Comparison of ENCODE assay signal across 9 mouse cellular contexts in the genomic region with DNA sequence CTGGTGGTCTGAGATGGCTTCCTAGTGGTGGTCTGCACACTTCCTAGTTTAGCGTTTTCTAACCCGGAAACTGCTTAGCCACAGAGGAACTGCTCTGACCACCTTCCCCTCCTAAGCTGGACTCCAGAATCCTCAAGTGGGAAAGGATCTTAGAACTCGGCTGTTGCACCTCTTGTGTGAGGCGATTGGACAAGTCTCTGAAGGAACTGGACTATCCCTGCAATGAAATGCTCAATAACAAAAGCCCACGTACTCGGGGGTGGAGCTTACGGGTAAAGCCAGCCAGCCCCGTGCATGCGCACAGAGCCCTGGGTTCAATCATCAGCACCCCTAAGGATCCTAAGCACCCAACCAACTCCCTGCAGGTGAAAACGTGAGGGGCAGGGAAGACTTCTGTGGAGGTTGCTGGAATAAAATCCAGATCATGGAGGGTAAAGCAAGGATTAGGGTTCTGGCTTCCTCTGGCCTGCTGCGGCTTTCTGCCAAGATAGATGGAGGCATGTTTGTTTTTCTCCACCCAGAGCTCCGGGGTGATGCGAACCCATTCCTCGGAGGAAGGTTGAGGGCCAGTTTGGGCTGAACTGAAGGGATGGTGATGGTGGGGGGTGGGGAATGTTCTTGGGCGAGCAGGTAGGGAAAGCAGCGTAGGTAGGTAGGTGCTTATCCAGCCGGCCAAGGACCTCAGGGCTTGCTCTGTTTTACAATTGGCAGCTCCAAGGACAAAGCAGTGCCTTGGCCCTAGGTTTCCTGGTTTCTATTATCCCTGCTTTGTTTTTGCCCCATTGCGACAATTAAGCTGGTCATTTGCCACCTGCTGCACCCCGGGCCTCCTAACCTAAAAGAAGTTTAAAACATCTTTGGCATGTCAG. TPM values are rescaled to one million over a fixed set of nuclear protein-coding genes. Genes with fewer than 3 reads are reported as not detected.
DNase-seq lines count a peak whose midpoint lies in the region; ATAC-seq and TF ChIP-seq lines count a peak whose summit lies in the region.
"Had no signal": no experiment of that assay in that cellular context is flagged by ENCODE, and none has a peak within 500 bp of the region (broad histone marks: within the 10 kb centered on the region; RNA-seq: fewer than 3 reads in every experiment).

No protein-coding gene starts in this region.

- H3K9me3 ChIP-seq in midbrain, embryonic 13.5 days, result no peaks in the 10 kb centered on the region
- H3K9me3 ChIP-seq in midbrain, embryonic 16.5 days (replicated peaks; ENCODE audit: control insufficient read depth, low read length, poor library complexity, severe bottlenecking), result no peaks in the 10 kb centered on the region
- H3K9me3 ChIP-seq in liver, embryonic 16.5 days (replicated peaks; ENCODE audit: control insufficient read depth, low read length), result no peaks in the 10 kb centered on the region

- H3K27ac ChIP-seq in gastrocnemius, adult 2 months, result peak overlapping the region; percentile 93
- H3K27ac ChIP-seq in midbrain, embryonic 13.5 days, result 0 out of 2 replicates have a peak overlapping the region, but pooled peaks have one; percentile 11
- H3K27ac ChIP-seq in midbrain, embryonic 16.5 days (ENCODE audit: low read length), result no peak overlapping the region
- peak overlapping the region; percentile 95 for H3K27ac ChIP-seq in cortical plate, adult 2 months (ENCODE audit: insufficient read depth, low read length)
- peak overlapping the region; percentile 99 for H3K27ac ChIP-seq in liver, embryonic 16.5 days (ENCODE audit: low read length)

- H3K4me3 ChIP-seq in gastrocnemius, adult 2 months, result no peak overlapping the region; the same call in 1 of the 2 replicates
- no peak overlapping the region for H3K4me3 ChIP-seq in midbrain, embryonic 13.5 days (replicated peaks)
- H3K4me3 ChIP-seq in midbrain, embryonic 16.5 days (ENCODE audit: low read depth, low read length), result no peak overlapping the region
- no peak overlapping the region for H3K4me3 ChIP-seq in cortical plate, adult 2 months (ENCODE audit: insufficient read depth, low read length)
- H3K4me3 ChIP-seq in liver, embryonic 16.5 days (ENCODE audit: low read depth, low read length), result peak overlapping the region; percentile 90

- no peak overlapping the region for H3K4me2 ChIP-seq in midbrain, embryonic 13.5 days (replicated peaks)
- no peak overlapping the region for H3K4me2 ChIP-seq in midbrain, embryonic 16.5 days (ENCODE audit: low read length)
- peak overlapping the region; percentile 74 for H3K4me2 ChIP-seq in liver, embryonic 16.5 days (ENCODE audit: low read depth, low read length)

- ATAC-seq in midbrain, embryonic 13.5 days, result no peak
- ATAC-seq in midbrain, embryonic 16.5 days, result no peak
- ATAC-seq in liver, embryonic 16.5 days (ENCODE audit: low read depth), result no peak

- peak; percentile 36; the same call in 1 of the 2 replicates for TF ChIP-seq POLR2A in cortical plate, adult 2 months (IDR thresholded peaks at IDR 0.05; ENCODE audit: extremely low read depth, insufficient read depth, low read length)

- no peak overlapping the region for H3K9ac ChIP-seq in midbrain, embryonic 13.5 days (replicated peaks)
- H3K9ac ChIP-seq in midbrain, embryonic 16.5 days (ENCODE audit: low read depth, low read length), result no peak overlapping the region
- H3K9ac ChIP-seq in liver, embryonic 16.5 days (ENCODE audit: low read depth, low read length), result peak overlapping the region; percentile 72

- H3K27me3 ChIP-seq in midbrain, embryonic 13.5 days, result no peaks in the 10 kb centered on the region
- no peaks in the 10 kb centered on the region for H3K27me3 ChIP-seq in midbrain, embryonic 16.5 days (ENCODE audit: control insufficient read depth, insufficient read depth, low read depth, low read length)
- H3K27me3 ChIP-seq in liver, embryonic 16.5 days (ENCODE audit: control insufficient read depth, insufficient read depth, low read depth, low read length), result no peaks in the 10 kb centered on the region

- DNase-seq in gastrocnemius, adult 2 months, result no peak
- no peak for DNase-seq in gastrocnemius, adult 18-20 months (ENCODE audit: low spot score)
- DNase-seq in spleen, postnatal 10 days (ENCODE audit: low spot score in 2 of 2), result no peak
- no peak for DNase-seq in adrenal gland, postnatal 4 days (ENCODE audit: low spot score in 2 of 2)
- DNase-seq: spleen, adult 18-20 months had no signal

- peaks cover 27% of the 10 kb centered on the region for H3K36me3 ChIP-seq in midbrain, embryonic 13.5 days
- peaks cover 5% of the 10 kb centered on the region; the same call in 1 of the 2 replicates for H3K36me3 ChIP-seq in midbrain, embryonic 16.5 days (ENCODE audit: control insufficient read depth, insufficient read depth, low read length)
- peaks cover 6% of the 10 kb centered on the region; the same call in 1 of the 2 replicates for H3K36me3 ChIP-seq in liver, embryonic 16.5 days (ENCODE audit: control insufficient read depth, insufficient read depth)

- TF ChIP-seq CTCF in gastrocnemius, adult 2 months (IDR thresholded peaks at IDR 0.05), result no peak
- no peak for TF ChIP-seq CTCF in cortical plate, adult 2 months (IDR thresholded peaks at IDR 0.05; ENCODE audit: extremely low read depth, insufficient read depth, low read length)

- H3K4me1 ChIP-seq in midbrain, embryonic 13.5 days (replicated peaks), result peaks cover 19% of the 10 kb centered on the region
- H3K4me1 ChIP-seq in midbrain, embryonic 16.5 days (ENCODE audit: control insufficient read depth, insufficient read depth, low read length), result peaks cover 13% of the 10 kb centered on the region; the same call in 1 of the 2 replicates
- peaks cover 11% of the 10 kb centered on the region for H3K4me1 ChIP-seq in cortical plate, adult 2 months (ENCODE audit: control insufficient read depth, insufficient read depth, low read length)
- peaks cover 42% of the 10 kb centered on the region for H3K4me1 ChIP-seq in liver, embryonic 16.5 days (ENCODE audit: control insufficient read depth, low read depth, low read length)

- WGBS in midbrain, embryonic 13.5 days, result 74% methylated on average over 19 of the region's 19 CpGs
- WGBS in midbrain, embryonic 16.5 days, result 72% methylated on average over 19 of the region's 19 CpGs
- WGBS in liver, embryonic 16.5 days (ENCODE audit: insufficient replicate concordance), result 51% methylated on average over 19 of the region's 19 CpGs

- intact Hi-C loops in gastrocnemius, adult 2 months (cut with DNase I), result no loop called here

RNA-seq across cellular contexts. Expression of a gene that starts 9.7 kb away (rescaled TPM):
- total RNA-seq in gastrocnemius, adult 2 months (2021), result 10 to 100 TPM; 44.5 to 47.1 TPM
- total RNA-seq in gastrocnemius, adult 18-20 months (2021), result 10 to 100 TPM; 45.0 to 48.7 TPM
- 48.0 and 59.8 TPM in 2 replicates for polyA plus RNA-seq in midbrain, embryonic 13.5 days (2015; fragmentation: Nextera tagmentation; extraction: Ambion mirVana)
- polyA plus RNA-seq in midbrain, embryonic 16.5 days (2015; fragmentation: Nextera tagmentation; extraction: Ambion mirVana), result 92.1 and 100 TPM in 2 replicates
- polyA plus RNA-seq in cortical plate, adult 2 months (2012; rRNA removed), result 140 and 155 TPM in 2 replicates
- 98.9 and 103 TPM in 2 replicates for polyA plus RNA-seq in liver, embryonic 16.5 days (2015; fragmentation: Nextera tagmentation; extraction: Ambion mirVana)
- total RNA-seq in adrenal gland, postnatal 4 days (2021), result 10 to 100 TPM; 83.0 to 91.7 TPM

RNA-seq across cellular contexts. Expression of a gene that starts 20.3 kb away (rescaled TPM):
- 10 to 100 TPM in 1 of 2 experiments, 1 to 10 TPM in 1; 9.8 to 13.6 TPM for total RNA-seq in gastrocnemius, adult 2 months (2021)
- 1 to 10 TPM; 6.6 to 9.0 TPM for total RNA-seq in gastrocnemius, adult 18-20 months (2021)
- 7.2 and 9.0 TPM in 2 replicates for polyA plus RNA-seq in midbrain, embryonic 13.5 days (2015; fragmentation: Nextera tagmentation; extraction: Ambion mirVana)
- 19.7 and 21.3 TPM in 2 replicates for polyA plus RNA-seq in midbrain, embryonic 16.5 days (2015; fragmentation: Nextera tagmentation; extraction: Ambion mirVana)
- polyA plus RNA-seq in cortical plate, adult 2 months (2012; rRNA removed), result 40.2 and 45.9 TPM in 2 replicates
- polyA plus RNA-seq in liver, embryonic 16.5 days (2015; fragmentation: Nextera tagmentation; extraction: Ambion mirVana), result 1.6 and 2.1 TPM in 2 replicates
- total RNA-seq in adrenal gland, postnatal 4 days (2021), result 10 to 100 TPM; 19.2 to 27.9 TPM

RNA-seq across cellular contexts. Expression of a gene that starts 56.3 kb away (rescaled TPM):
- 10 to 100 TPM; 10.2 to 11.6 TPM for total RNA-seq in gastrocnemius, adult 2 months (2021)
- total RNA-seq in gastrocnemius, adult 18-20 months (2021), result 10 to 100 TPM in 1 of 2 experiments, 1 to 10 TPM in 1; 6.2 to 10.3 TPM
- polyA plus RNA-seq in midbrain, embryonic 13.5 days (2015; fragmentation: Nextera tagmentation; extraction: Ambion mirVana), result 29.8 and 31.4 TPM in 2 replicates
- 28.6 and 31.5 TPM in 2 replicates for polyA plus RNA-seq in midbrain, embryonic 16.5 days (2015; fragmentation: Nextera tagmentation; extraction: Ambion mirVana)
- polyA plus RNA-seq in cortical plate, adult 2 months (2012; rRNA removed), result 64.7 and 73.9 TPM in 2 replicates
- 4.7 and 5.8 TPM in 2 replicates for polyA plus RNA-seq in liver, embryonic 16.5 days (2015; fragmentation: Nextera tagmentation; extraction: Ambion mirVana)
- 100 to 1,000 TPM; 116 to 120 TPM for total RNA-seq in adrenal gland, postnatal 4 days (2021)

RNA-seq across cellular contexts. Expression of a gene that starts 56.9 kb away (rescaled TPM):
- under 1 TPM; 0.13 to 0.22 TPM for total RNA-seq in gastrocnemius, adult 2 months (2021)
- total RNA-seq in gastrocnemius, adult 18-20 months (2021), result under 1 TPM; 0.34 to 0.45 TPM
- 0.17 and 0.31 TPM in 2 replicates for polyA plus RNA-seq in midbrain, embryonic 13.5 days (2015; fragmentation: Nextera tagmentation; extraction: Ambion mirVana)
- 0.14 and 0.23 TPM in 2 replicates for polyA plus RNA-seq in midbrain, embryonic 16.5 days (2015; fragmentation: Nextera tagmentation; extraction: Ambion mirVana)
- 3.9 and 4.0 TPM in 2 replicates for polyA plus RNA-seq in cortical plate, adult 2 months (2012; rRNA removed)
- 0.06 and 0.21 TPM in 2 replicates for polyA plus RNA-seq in liver, embryonic 16.5 days (2015; fragmentation: Nextera tagmentation; extraction: Ambion mirVana)
- 1 to 10 TPM in 1 of 2 experiments, under 1 TPM in 1; 0.95 to 1.1 TPM for total RNA-seq in adrenal gland, postnatal 4 days (2021)
